Mouse (Mus musculus) liver, adult 2 months (tissue): ENCODE measurements around the gene Glb1.

Experiments
- CTCF ChIP-seq: fragments of 200-500 bp; IDR thresholded peaks from 2 replicates; pipeline ENCODE4 v1.5.1; 2011; ENCODE audit warnings: low read depth, low read length, control low read depth
- POLR2A ChIP-seq: fragments of 200-500 bp; IDR thresholded peaks from 2 replicates; pipeline ENCODE4 v1.6.1; 2011; ENCODE audit warnings: low read length, control low read depth; ENCODE audit not compliant: insufficient read depth; ENCODE audit errors: extremely low read depth

- TF ChIP-seq CTCF (no peak), POLR2A (no peak)
Observed at GRCm38 (mm10) chr9:114390749-114391075, 10.2 kb upstream of the Glb1 start.
